7 mouse cellular contexts compared by ENCODE assay signal in genomic region chr19:8943047-8943446, GRCm38 (mm10). TPM values are rescaled to one million over a fixed set of nuclear protein-coding genes. Genes with fewer than 3 reads are reported as not detected.
A peak's percentile ranks its signal among the peaks of the same experiment; 100 is the strongest.
DNase-seq lines count a peak whose midpoint lies in the region; ATAC-seq and TF ChIP-seq lines count a peak whose summit lies in the region.

No protein-coding gene starts in this region.

- intact Hi-C loops in gastrocnemius, postnatal 14 days (cut with DNase I; ENCODE audit: low total_unique reads) = no loop called here

- TF ChIP-seq CTCF in lung, postnatal 0 days (IDR thresholded peaks at IDR 0.05) = no peak
- no peak for TF ChIP-seq CTCF in embryonic fibroblast, embryonic 13.5 days (IDR thresholded peaks at IDR 0.05; ENCODE audit: borderline replicate concordance, insufficient read depth, low read length)
- no peak for TF ChIP-seq CTCF in small intestine, adult 2 months (IDR thresholded peaks at IDR 0.05; ENCODE audit: extremely low read depth, insufficient read length, insufficient replicate concordance, low read depth, low read length)

- H3K4me2 ChIP-seq in lung, postnatal 0 days (replicated peaks; ENCODE audit: low read depth, low read length) = peak overlapping the region; percentile 75
- H3K4me2 ChIP-seq in limb, embryonic 11.5 days (ENCODE audit: low read depth, severe bottlenecking) = peak overlapping the region; percentile 44

- DNase-seq in lung, postnatal 0 days (ENCODE audit: low spot score) = peak; percentile 17
- DNase-seq in lung, postnatal 36 days = no peak
- DNase-seq in limb, embryonic 11.5 days (ENCODE audit: low spot score) = no peak
- DNase-seq in layer of hippocampus, postnatal 10 days (ENCODE audit: low spot score in 2 of 2) = no peak
- DNase-seq in gastrocnemius, postnatal 14 days = no peak

- peak overlapping the region; percentile 99 for H3K9ac ChIP-seq in lung, postnatal 0 days (replicated peaks; ENCODE audit: low read depth)
- H3K9ac ChIP-seq in limb, embryonic 11.5 days (ENCODE audit: low read length) = peak overlapping the region; percentile 99

- H3K4me3 ChIP-seq in lung, postnatal 0 days (ENCODE audit: low read depth, low read length) = peak overlapping the region; percentile 93
- peak overlapping the region; percentile 55 for H3K4me3 ChIP-seq in embryonic fibroblast, embryonic 13.5 days (ENCODE audit: insufficient read depth, low read length)
- peak overlapping the region; percentile 98 for H3K4me3 ChIP-seq in limb, embryonic 11.5 days (ENCODE audit: low read depth, low read length)
- peak overlapping the region; percentile 97; the same call in 1 of the 2 replicates for H3K4me3 ChIP-seq in small intestine, adult 2 months (ENCODE audit: low read depth, low read length)

- H3K27ac ChIP-seq in lung, postnatal 0 days (ENCODE audit: low read length) = peak overlapping the region; percentile 99; the same call in 1 of the 2 replicates
- no peak overlapping the region for H3K27ac ChIP-seq in embryonic fibroblast, embryonic 13.5 days (ENCODE audit: insufficient read depth, low read length)
- H3K27ac ChIP-seq in limb, embryonic 11.5 days (replicated peaks; ENCODE audit: low read depth, low read length) = no peak overlapping the region
- no peak overlapping the region; the same call in 1 of the 2 replicates for H3K27ac ChIP-seq in small intestine, adult 2 months (ENCODE audit: insufficient read depth, low read depth, low read length)

- H3K4me1 ChIP-seq in lung, postnatal 0 days (ENCODE audit: insufficient read depth, low read depth, low read length) = peaks cover 18% of the 10 kb centered on the region; the same call in 1 of the 2 replicates
- H3K4me1 ChIP-seq in embryonic fibroblast, embryonic 13.5 days (ENCODE audit: control insufficient read depth, insufficient read depth, low read length) = peaks cover 6% of the 10 kb centered on the region
- peaks cover 16% of the 10 kb centered on the region for H3K4me1 ChIP-seq in limb, embryonic 11.5 days (ENCODE audit: control insufficient read depth, insufficient read depth, low read length)
- H3K4me1 ChIP-seq in small intestine, adult 2 months (ENCODE audit: control insufficient read depth, insufficient read depth, insufficient read length, low read length) = peaks cover 18% of the 10 kb centered on the region

- no peaks in the 10 kb centered on the region for H3K9me3 ChIP-seq in lung, postnatal 0 days (ENCODE audit: low read length)
- H3K9me3 ChIP-seq in limb, embryonic 11.5 days (ENCODE audit: control insufficient read depth, low read length) = no peaks in the 10 kb centered on the region

- no peak for ATAC-seq in lung, postnatal 0 days
- no peak for ATAC-seq in limb, embryonic 11.5 days (ENCODE audit: insufficient number of reproducible peaks, low FRiP score, low TSS enrichment, low read depth)

- no peak for TF ChIP-seq EP300 in lung, postnatal 0 days (IDR thresholded peaks at IDR 0.05)

- H3K27me3 ChIP-seq in lung, postnatal 0 days (replicated peaks; ENCODE audit: insufficient read depth, low read length) = no peaks in the 10 kb centered on the region
- no peaks in the 10 kb centered on the region for H3K27me3 ChIP-seq in limb, embryonic 11.5 days (ENCODE audit: control insufficient read depth, insufficient read depth, low read length)
- no peaks in the 10 kb centered on the region for H3K27me3 ChIP-seq in small intestine, adult 2 months (ENCODE audit: control insufficient read depth, insufficient read depth, low read length)

- WGBS in lung, postnatal 0 days = 43% methylated on average over 2 of the region's 2 CpGs
- 71% methylated on average over 2 of the region's 2 CpGs for WGBS in limb, embryonic 11.5 days
- WGBS in small intestine, adult 2 months = 30% methylated on average over 2 of the region's 2 CpGs

- TF ChIP-seq POLR2A in embryonic fibroblast, embryonic 13.5 days (IDR thresholded peaks at IDR 0.05; ENCODE audit: low read depth, low read length) = no peak
- no peak for TF ChIP-seq POLR2A in small intestine, adult 2 months (IDR thresholded peaks at IDR 0.05; ENCODE audit: low read depth, low read length)

- H3K36me3 ChIP-seq in lung, postnatal 0 days (ENCODE audit: insufficient read depth, low read length) = peaks cover 12% of the 10 kb centered on the region
- H3K36me3 ChIP-seq in limb, embryonic 11.5 days (ENCODE audit: control insufficient read depth, insufficient read depth, low read length) = peaks cover 31% of the 10 kb centered on the region
- peaks cover 38% of the 10 kb centered on the region for H3K36me3 ChIP-seq in small intestine, adult 2 months (ENCODE audit: control insufficient read depth, insufficient read depth, low read length)

RNA-seq across cellular contexts. Expression of gene Mta2, which starts 1.4 kb away (rescaled TPM):
- 81.8 and 84.7 TPM in 2 replicates for polyA plus RNA-seq in lung, postnatal 0 days (2015; fragmentation: Nextera tagmentation; extraction: Ambion mirVana)
- polyA plus RNA-seq in embryonic fibroblast, embryonic 13.5 days (2011; ENCODE audit: insufficient read length, low read depth, missing spikeins) = 101 and 102 TPM in 2 replicates
- 58.5 and 62.0 TPM in 2 replicates for polyA plus RNA-seq in limb, embryonic 11.5 days (2014; fragmentation: Nextera tagmentation; extraction: Ambion mirVana)
- 15.0 and 21.7 TPM in 2 replicates for polyA plus RNA-seq in small intestine, adult 2 months (2012; rRNA removed)
- 10 to 100 TPM; 60.6 to 67.9 TPM for total RNA-seq in layer of hippocampus, postnatal 10 days (2021)
- 10 to 100 TPM; 27.4 to 27.9 TPM for total RNA-seq in gastrocnemius, postnatal 14 days (2021)

RNA-seq across cellular contexts. Expression of gene Tut1, which starts 10.6 kb away (rescaled TPM):
- polyA plus RNA-seq in lung, postnatal 0 days (2015; fragmentation: Nextera tagmentation; extraction: Ambion mirVana) = 12.8 and 13.6 TPM in 2 replicates
- polyA plus RNA-seq in embryonic fibroblast, embryonic 13.5 days (2011; ENCODE audit: insufficient read length, low read depth, missing spikeins) = 16.8 and 19.7 TPM in 2 replicates
- 33.2 and 35.2 TPM in 2 replicates for polyA plus RNA-seq in limb, embryonic 11.5 days (2014; fragmentation: Nextera tagmentation; extraction: Ambion mirVana)
- 5.6 and 13.2 TPM in 2 replicates for polyA plus RNA-seq in small intestine, adult 2 months (2012; rRNA removed)
- total RNA-seq in layer of hippocampus, postnatal 10 days (2021) = 10 to 100 TPM; 15.6 to 16.2 TPM
- 1 to 10 TPM; 8.2 to 8.4 TPM for total RNA-seq in gastrocnemius, postnatal 14 days (2021)

RNA-seq across cellular contexts. Expression of gene Eml3, which starts 13.7 kb away (rescaled TPM):
- polyA plus RNA-seq in lung, postnatal 0 days (2015; fragmentation: Nextera tagmentation; extraction: Ambion mirVana) = 28.6 and 30.5 TPM in 2 replicates
- polyA plus RNA-seq in embryonic fibroblast, embryonic 13.5 days (2011; ENCODE audit: insufficient read length, low read depth, missing spikeins) = 26.2 and 28.2 TPM in 2 replicates
- 17.9 and 18.0 TPM in 2 replicates for polyA plus RNA-seq in limb, embryonic 11.5 days (2014; fragmentation: Nextera tagmentation; extraction: Ambion mirVana)
- 18.4 and 32.2 TPM in 2 replicates for polyA plus RNA-seq in small intestine, adult 2 months (2012; rRNA removed)
- total RNA-seq in layer of hippocampus, postnatal 10 days (2021) = 10 to 100 TPM; 11.0 to 11.9 TPM
- total RNA-seq in gastrocnemius, postnatal 14 days (2021) = 1 to 10 TPM; 8.6 to 8.9 TPM

RNA-seq across cellular contexts. Expression of gene Rom1, which starts 13.9 kb away (rescaled TPM):
- 4.9 and 5.7 TPM in 2 replicates for polyA plus RNA-seq in lung, postnatal 0 days (2015; fragmentation: Nextera tagmentation; extraction: Ambion mirVana)
- 2.7 and 3.5 TPM in 2 replicates for polyA plus RNA-seq in embryonic fibroblast, embryonic 13.5 days (2011; ENCODE audit: insufficient read length, low read depth, missing spikeins)
- 1.1 and 1.4 TPM in 2 replicates for polyA plus RNA-seq in limb, embryonic 11.5 days (2014; fragmentation: Nextera tagmentation; extraction: Ambion mirVana)
- 7.2 and 15.1 TPM in 2 replicates for polyA plus RNA-seq in small intestine, adult 2 months (2012; rRNA removed)
- 1 to 10 TPM; 2.3 to 2.4 TPM for total RNA-seq in layer of hippocampus, postnatal 10 days (2021)
- total RNA-seq in gastrocnemius, postnatal 14 days (2021) = 1 to 10 TPM; 4.9 to 6.0 TPM

RNA-seq across cellular contexts. Expression of gene B3gat3, which starts 22.9 kb away (rescaled TPM):
- 39.5 and 39.6 TPM in 2 replicates for polyA plus RNA-seq in lung, postnatal 0 days (2015; fragmentation: Nextera tagmentation; extraction: Ambion mirVana)
- 26.7 and 28.9 TPM in 2 replicates for polyA plus RNA-seq in embryonic fibroblast, embryonic 13.5 days (2011; ENCODE audit: insufficient read length, low read depth, missing spikeins)
- 33.1 and 37.2 TPM in 2 replicates for polyA plus RNA-seq in limb, embryonic 11.5 days (2014; fragmentation: Nextera tagmentation; extraction: Ambion mirVana)
- 40.1 and 69.5 TPM in 2 replicates for polyA plus RNA-seq in small intestine, adult 2 months (2012; rRNA removed)
- total RNA-seq in layer of hippocampus, postnatal 10 days (2021) = 100 to 1,000 TPM; 121 to 130 TPM
- total RNA-seq in gastrocnemius, postnatal 14 days (2021) = 10 to 100 TPM; 21.4 to 24.2 TPM
